Mouse (Mus musculus) heart, postnatal 0 days (tissue): Measurements from ENCODE around the gene Wasf3. TPM values are rescaled to one million over a fixed set of nuclear protein-coding genes. Genes with fewer than 3 reads are reported as not detected.

ENCODE experiments used
- polyA plus RNA-seq: library from polyadenylated mRNA; unstranded; fragments of >200 nt; fragmentation: Nextera tagmentation; extraction: Ambion mirVana; gene quantifications from 2 replicates; pipeline ENCODE4 v1.2.1, GENCODE M21; 2015
- total RNA-seq: library from RNA; depleted of rRNA; stranded (reverse); fragments of >200 nt; gene quantifications from 2 replicates; pipeline ENCODE4 v1.2.3, GENCODE M21; 2014; ENCODE audit warnings: low replicate concordance; rRNA removed

Wasf3 gene
- total and polyA plus RNA-seq, 2 experiments from 2014 or later, result 0.08 TPM; not detected in 1

Other genes with a start within 250 kb of the Wasf3 start
- gene Gm5565, start 224.4 kb upstream of the Wasf3 start, total RNA-seq, result not detected in 2 replicates
- not detected in 2 replicates for gene Gm5565, start 224.4 kb upstream of the Wasf3 start, polyA plus RNA-seq
- not detected in 2 replicates for gene Gm6309, start 214.3 kb upstream of the Wasf3 start, total RNA-seq
- not detected in 2 replicates for gene Gm6309, start 214.3 kb upstream of the Wasf3 start, polyA plus RNA-seq
- gene 1700001J03Rik, start 199.7 kb upstream of the Wasf3 start, total RNA-seq, result not detected in 2 replicates
- gene 1700001J03Rik, start 199.7 kb upstream of the Wasf3 start, polyA plus RNA-seq, result not detected in 2 replicates
- gene Rnf6, start 163.4 kb upstream of the Wasf3 start, total RNA-seq, result 31.1 and 36.3 TPM in 2 replicates
- gene Rnf6, start 163.4 kb upstream of the Wasf3 start, polyA plus RNA-seq, result 38.5 and 41.4 TPM in 2 replicates
- gene Cdk8, start 153.8 kb upstream of the Wasf3 start, total RNA-seq, result 23.6 and 32.7 TPM in 2 replicates
- 5.9 and 6.2 TPM in 2 replicates for gene Cdk8, start 153.8 kb upstream of the Wasf3 start, polyA plus RNA-seq
- gene Gm6408, start 97.0 kb downstream of the Wasf3 start, total RNA-seq, result not detected in 2 replicates
- not detected in 2 replicates for gene Gm6408, start 97.0 kb downstream of the Wasf3 start, polyA plus RNA-seq
- not detected in 2 replicates for gene Gm6370, start 106.4 kb downstream of the Wasf3 start, total RNA-seq
- not detected in 2 replicates for gene Gm6370, start 106.4 kb downstream of the Wasf3 start, polyA plus RNA-seq
- gene 4930449I24Rik, start 117.4 kb downstream of the Wasf3 start, total RNA-seq, result not detected in 2 replicates
- gene 4930449I24Rik, start 117.4 kb downstream of the Wasf3 start, polyA plus RNA-seq, result not detected in 2 replicates
- gene Gm3402, start 129.1 kb downstream of the Wasf3 start, total RNA-seq, result not detected in 2 replicates
- not detected in 2 replicates for gene Gm3402, start 129.1 kb downstream of the Wasf3 start, polyA plus RNA-seq
- not detected in 2 replicates for gene Gm3404, start 140.8 kb downstream of the Wasf3 start, total RNA-seq
- gene Gm3404, start 140.8 kb downstream of the Wasf3 start, polyA plus RNA-seq, result not detected in 2 replicates
- not detected in 2 replicates for gene Gm3409, start 152.7 kb downstream of the Wasf3 start, total RNA-seq
- not detected in 2 replicates for gene Gm3409, start 152.7 kb downstream of the Wasf3 start, polyA plus RNA-seq
- gene Gm3415, start 171.2 kb downstream of the Wasf3 start, total RNA-seq, result not detected in 2 replicates
- gene Gm3415, start 171.2 kb downstream of the Wasf3 start, polyA plus RNA-seq, result not detected in 2 replicates
- gene Gpr12, start 200.3 kb downstream of the Wasf3 start, total RNA-seq, result not detected in 2 replicates
- not detected in 2 replicates for gene Gpr12, start 200.3 kb downstream of the Wasf3 start, polyA plus RNA-seq